Mouse (Mus musculus): ENCODE measurements at regions not wholly inside any gene's neighbourhood (a gene's known extent, or its start where the extent isn't known, plus 50 kb on each side); places are given as distances from the start of the nearest gene placed in this dataset. TPM values are rescaled to one million over a fixed set of nuclear protein-coding genes. Genes with fewer than 3 reads are reported as not detected.

- Histone ChIP-seq H3K27ac (ENCODE audit: poor library complexity, severe bottlenecking) (no peak overlapping the region), H3K4me3 (no peak overlapping the region), H3K9ac (no peak overlapping the region), H3K4me1 (replicated peaks) (no peaks in the 10 kb centered on the region), H3K4me2 (no peak overlapping the region), H3K36me3 (no peaks in the 10 kb centered on the region), H3K27me3 (replicated peaks) (no peaks in the 10 kb centered on the region), H3K9me3 (replicated peaks) (no peaks in the 10 kb centered on the region)
- no peak for ATAC-seq (ENCODE audit: insufficient number of reproducible peaks, low FRiP score)
- 0% methylated on average over 1 of the region's 1 CpGs for WGBS
Observed at GRCm38 (mm10) chr2:139381628-139382027, 112.1 kb upstream of the Sptlc3 start.

DNA sequence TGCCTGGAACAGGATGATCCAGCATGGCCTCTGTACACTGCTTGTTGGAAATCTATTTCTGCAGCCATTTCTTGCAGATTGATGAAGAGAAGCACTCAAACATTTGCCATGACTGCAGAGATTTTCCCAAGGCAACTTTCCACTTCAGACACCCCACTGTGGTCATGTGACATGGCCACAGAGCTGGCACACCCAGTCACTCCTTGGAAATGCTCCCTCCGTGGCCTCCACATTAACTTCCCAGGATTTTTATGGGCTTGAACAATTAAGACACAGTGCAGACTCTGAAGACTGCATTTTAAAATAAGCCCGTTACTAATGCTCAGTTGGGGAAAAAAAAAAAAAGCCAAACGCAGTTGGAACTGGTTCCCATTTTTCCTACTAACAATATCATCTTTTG lies 80.2 kb upstream of the Sptlc3 start:
- no peak for ATAC-seq (ENCODE audit: insufficient number of reproducible peaks, low FRiP score)
- H3K27me3 ChIP-seq (replicated peaks): no peaks in the 10 kb centered on the region
- H3K27ac ChIP-seq (ENCODE audit: poor library complexity, severe bottlenecking): no peak overlapping the region
- H3K4me1 ChIP-seq (replicated peaks): no peaks in the 10 kb centered on the region
- no peak overlapping the region for H3K4me2 ChIP-seq
- H3K9ac ChIP-seq: no peak overlapping the region
- no peaks in the 10 kb centered on the region for H3K9me3 ChIP-seq (replicated peaks)
- no peaks in the 10 kb centered on the region for H3K36me3 ChIP-seq
- no peak overlapping the region for H3K4me3 ChIP-seq
- 71% methylated on average over 3 of the region's 3 CpGs for WGBS

DNA sequence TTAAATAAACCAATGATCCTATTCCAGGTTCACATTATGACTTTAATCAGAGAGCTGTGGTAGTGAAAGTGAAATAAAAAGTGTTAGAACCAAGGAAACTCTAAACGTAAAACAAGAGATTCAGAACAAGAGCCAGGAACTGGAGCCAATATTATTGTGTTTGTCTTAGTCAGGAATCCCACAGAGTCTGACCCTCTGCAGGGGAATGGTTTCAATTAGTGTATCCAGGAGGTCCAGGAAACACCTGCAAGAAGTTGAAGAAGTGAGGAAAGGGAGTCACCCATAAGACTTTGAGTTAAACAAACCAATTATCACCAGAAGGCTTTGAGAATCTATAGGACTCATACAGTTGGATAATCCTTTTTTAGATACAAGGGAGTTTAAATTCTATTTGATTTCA lies 76.2 kb upstream of the Sptlc3 start:
- Histone ChIP-seq H3K4me2 (no peak overlapping the region), H3K4me3 (no peak overlapping the region), H3K36me3 (no peaks in the 10 kb centered on the region), H3K27me3 (replicated peaks) (no peaks in the 10 kb centered on the region), H3K9me3 (replicated peaks) (no peaks in the 10 kb centered on the region), H3K4me1 (replicated peaks) (no peaks in the 10 kb centered on the region), H3K27ac (ENCODE audit: poor library complexity, severe bottlenecking) (no peak overlapping the region), H3K9ac (no peak overlapping the region)
- no peak for ATAC-seq (ENCODE audit: insufficient number of reproducible peaks, low FRiP score)
- WGBS: 57% methylated on average over 1 of the region's 1 CpGs

- no peaks in the 10 kb centered on the region for H3K27me3 ChIP-seq (replicated peaks)
- no peaks in the 10 kb centered on the region for H3K36me3 ChIP-seq
- H3K4me2 ChIP-seq: no peak overlapping the region
- H3K9ac ChIP-seq: no peak overlapping the region
- no peaks in the 10 kb centered on the region for H3K4me1 ChIP-seq (replicated peaks)
- no peak for ATAC-seq (ENCODE audit: insufficient number of reproducible peaks, low FRiP score)
- H3K4me3 ChIP-seq: no peak overlapping the region
- no peaks in the 10 kb centered on the region for H3K9me3 ChIP-seq (replicated peaks)
- no peak overlapping the region for H3K27ac ChIP-seq (ENCODE audit: poor library complexity, severe bottlenecking)
- 70% methylated on average over 3 of the region's 3 CpGs for WGBS
Observed at GRCm38 (mm10) chr2:139422678-139423077, 71.0 kb upstream of the Sptlc3 start.

DNA sequence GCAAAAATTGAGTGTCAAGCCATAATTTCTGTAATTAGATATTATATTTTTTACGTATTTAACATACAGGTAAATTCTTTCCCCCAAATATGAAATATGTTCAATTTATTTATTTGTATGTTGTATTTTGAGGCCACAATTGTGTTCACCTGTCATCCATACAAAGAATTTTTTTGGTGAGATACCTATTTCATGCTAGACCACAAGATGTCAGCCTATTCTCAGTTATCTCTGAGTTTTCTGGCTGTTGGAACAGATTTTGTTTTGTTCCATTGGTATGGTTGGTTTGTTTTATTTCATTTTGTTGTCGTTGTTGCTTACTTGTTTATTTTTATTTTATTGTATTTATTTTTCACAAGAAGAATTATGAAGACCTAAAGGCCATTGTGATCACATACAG lies 70.3 kb upstream of the Sptlc3 start:
- Histone ChIP-seq H3K27ac (ENCODE audit: poor library complexity, severe bottlenecking) (no peak overlapping the region), H3K27me3 (replicated peaks) (no peaks in the 10 kb centered on the region), H3K4me1 (replicated peaks) (no peaks in the 10 kb centered on the region), H3K9me3 (replicated peaks) (no peaks in the 10 kb centered on the region), H3K36me3 (no peaks in the 10 kb centered on the region), H3K4me2 (no peak overlapping the region), H3K4me3 (no peak overlapping the region), H3K9ac (no peak overlapping the region)
- WGBS: 63% methylated on average over 2 of the region's 2 CpGs
- no peak for ATAC-seq (ENCODE audit: insufficient number of reproducible peaks, low FRiP score)

MicroRNAs in the stretch of these regions (microRNA counts, 519-probe panel; counts per million panel counts)
- not detected for microRNA mmu-miR-1952

Small RNAs in the stretch of these regions (microRNA-seq; reads per million reads assigned to microRNA genes)
- not detected for gene Mir1952
